Mouse (Mus musculus): ENCODE measurements around the gene Exd1. TPM values are rescaled to one million over a fixed set of nuclear protein-coding genes. Genes with fewer than 3 reads are reported as not detected.

Gene Exd1
- total RNA-seq, 4 experiments from 2014 or later = 0.74 to 0.89 (median 0.75) TPM

Other genes with a start within 250 kb of the Exd1 start
- gene Dll4, start 221.8 kb downstream of the Exd1 start, total RNA-seq (2022) = 1 to 10 TPM; 2.1 to 3.7 (median 3.2) TPM
- gene Chac1, start 196.4 kb downstream of the Exd1 start, total RNA-seq (2022) = 1 to 10 TPM; 5.1 to 6.4 (median 6.4) TPM
- 10 to 100 TPM; 20.0 to 22.2 (median 20.8) TPM for gene Ino80, start 69.9 kb downstream of the Exd1 start, total RNA-seq (2022)
- gene Chp1, start 70 bp upstream of the Exd1 start, total RNA-seq (2022) = 100 to 1,000 TPM; 148 to 177 (median 173) TPM
- gene Nusap1, start 70.7 kb upstream of the Exd1 start, total RNA-seq (2022) = under 1 TPM; 0.31 to 0.75 (median 0.65) TPM
- 1 to 10 TPM in 1 of 4 experiments, under 1 TPM in 3; 0.33 to 1.2 (median 0.84) TPM for gene Oip5, start 70.8 kb upstream of the Exd1 start, total RNA-seq (2022)
- 10 to 100 TPM; 28.8 to 35.1 (median 29.7) TPM for gene Ndufaf1, start 115.2 kb upstream of the Exd1 start, total RNA-seq (2022)
- 10 to 100 TPM; 53.9 to 57.2 (median 56.1) TPM for gene Rtf1, start 127.4 kb upstream of the Exd1 start, total RNA-seq (2022)
- gene Itpka, start 194.7 kb upstream of the Exd1 start, total RNA-seq (2022) = 100 to 1,000 TPM; 213 to 245 (median 228) TPM
- gene Ltk, start 212.8 kb upstream of the Exd1 start, total RNA-seq (2022) = 10 to 100 TPM; 13.4 to 17.8 (median 14.7) TPM
- 10 to 100 TPM; 18.6 to 21.5 (median 19.2) TPM for gene Rpap1, start 239.9 kb upstream of the Exd1 start, total RNA-seq (2022)